Comparison of ENCODE assay signal across 9 mouse cellular contexts in genomic region chr2:5770708-5771241, GRCm38 (mm10). TPM values are rescaled to one million over a fixed set of nuclear protein-coding genes. Genes with fewer than 3 reads are reported as not detected.
DNase-seq lines count a peak whose midpoint lies in the region; ATAC-seq and TF ChIP-seq lines count a peak whose summit lies in the region.
"Had no signal": no experiment of that assay in that cellular context is flagged by ENCODE, and none has a peak within 500 bp of the region (broad histone marks: within the 10 kb centered on the region; RNA-seq: fewer than 3 reads in every experiment).

No protein-coding gene starts in this region.

- WGBS in heart, adult 2 months, result 25% methylated on average over 8 of the region's 8 CpGs
- 51% methylated on average over 8 of the region's 8 CpGs for WGBS in heart, embryonic 10.5 days
- 58% methylated on average over 8 of the region's 8 CpGs for WGBS in midbrain, embryonic 13.5 days

- intact Hi-C loops in heart, adult 2 months (cut with DNase I), result loop anchor here (1.0 to 5.0 kb wide), 3 partner anchors 319 to 688 kb away; no protein-coding TSS in a partner anchor
- intact Hi-C loops in gastrocnemius, postnatal 14 days (cut with DNase I; ENCODE audit: low total_unique reads), result loop anchor here (5.0 kb wide), 1 partner anchor 318 kb away; no protein-coding TSS in a partner anchor

- DNase-seq in heart, adult 2 months, result peak; percentile 19 to 45
- DNase-seq in heart, embryonic 10.5 days (ENCODE audit: low spot score), result no peak
- peak; percentile 62 for DNase-seq in ES-CJ7 (ENCODE audit: low read depth, low spot score)
- peak; percentile 55 to 58 for DNase-seq in cerebellum, adult 18-20 months
- peak; percentile 10 for DNase-seq in gastrocnemius, postnatal 14 days
- peak; percentile 44 to 58 for DNase-seq in left cerebral cortex, adult 18-20 months (ENCODE audit: low spot score in 2 of 2)
- no peak for DNase-seq in testis, postnatal 10 days (ENCODE audit: low spot score)

- no peaks in the 10 kb centered on the region for H3K79me2 ChIP-seq in heart, adult 2 months (replicated peaks; ENCODE audit: control insufficient read depth, insufficient read depth, low read length)

- no peak for TF ChIP-seq POLR2A in heart, adult 2 months (IDR thresholded peaks at IDR 0.05; ENCODE audit: insufficient read depth, low read depth, low read length)

- 0 out of 2 replicates have a peak, but pooled peaks have one; percentile 45 for ATAC-seq in midbrain, embryonic 13.5 days

- no peak for TF ChIP-seq EP300 in heart, adult 2 months (IDR thresholded peaks at IDR 0.05; ENCODE audit: insufficient read depth, low read depth, low read length)

- TF ChIP-seq CTCF in heart, adult 2 months (IDR thresholded peaks at IDR 0.05), result peak; percentile 78

- H3K9ac ChIP-seq in heart, adult 2 months (ENCODE audit: low read depth, low read length), result no peak overlapping the region
- no peak overlapping the region for H3K9ac ChIP-seq in midbrain, embryonic 13.5 days (replicated peaks)
- H3K9ac ChIP-seq: embryonic facial prominence, embryonic 13.5 days had no signal

- no peaks in the 10 kb centered on the region for H3K36me3 ChIP-seq in heart, adult 2 months (ENCODE audit: control insufficient read depth, insufficient read depth, low read length)
- H3K36me3 ChIP-seq in heart, embryonic 10.5 days, result no peaks in the 10 kb centered on the region
- no peaks in the 10 kb centered on the region for H3K36me3 ChIP-seq in midbrain, embryonic 13.5 days
- H3K36me3 ChIP-seq: embryonic facial prominence, embryonic 13.5 days had no signal

- H3K4me1 ChIP-seq in heart, adult 2 months (ENCODE audit: control insufficient read depth, insufficient read depth, low read length), result no peaks in the 10 kb centered on the region; the same call in 1 of the 2 replicates
- H3K4me1 ChIP-seq in heart, embryonic 10.5 days, result no peaks in the 10 kb centered on the region
- no peaks in the 10 kb centered on the region for H3K4me1 ChIP-seq in midbrain, embryonic 13.5 days (replicated peaks)
- H3K4me1 ChIP-seq: embryonic facial prominence, embryonic 13.5 days had no signal

- no peaks in the 10 kb centered on the region for H3K9me3 ChIP-seq in heart, embryonic 10.5 days
- no peaks in the 10 kb centered on the region for H3K9me3 ChIP-seq in midbrain, embryonic 13.5 days
- H3K9me3 ChIP-seq: embryonic facial prominence, embryonic 13.5 days had no signal

- no peak overlapping the region for H3K4me3 ChIP-seq in heart, adult 2 months
- H3K4me3 ChIP-seq in heart, embryonic 10.5 days, result no peak overlapping the region
- no peak overlapping the region for H3K4me3 ChIP-seq in midbrain, embryonic 13.5 days (replicated peaks)
- H3K4me3 ChIP-seq: embryonic facial prominence, embryonic 13.5 days had no signal

- H3K27ac ChIP-seq in heart, adult 2 months, result no peak overlapping the region
- H3K27ac ChIP-seq in heart, embryonic 10.5 days, result no peak overlapping the region
- no peak overlapping the region for H3K27ac ChIP-seq in midbrain, embryonic 13.5 days
- H3K27ac ChIP-seq: embryonic facial prominence, embryonic 13.5 days had no signal

- no peaks in the 10 kb centered on the region for H3K27me3 ChIP-seq in heart, adult 2 months (ENCODE audit: control insufficient read depth, insufficient read depth, low read length)
- no peaks in the 10 kb centered on the region for H3K27me3 ChIP-seq in heart, embryonic 10.5 days (ENCODE audit: insufficient read depth, poor library complexity, severe bottlenecking)
- no peaks in the 10 kb centered on the region for H3K27me3 ChIP-seq in midbrain, embryonic 13.5 days
- H3K27me3 ChIP-seq: embryonic facial prominence, embryonic 13.5 days had no signal

- H3K4me2 ChIP-seq in midbrain, embryonic 13.5 days (replicated peaks), result no peak overlapping the region
- H3K4me2 ChIP-seq: embryonic facial prominence, embryonic 13.5 days had no signal

RNA-seq across cellular contexts. Expression of gene Camk1d, which starts 56.5 kb away (rescaled TPM):
- 1 to 10 TPM; 4.3 to 4.9 TPM for total RNA-seq in heart, adult 2 months (2021)
- 2.5 and 3.3 TPM in 2 replicates for polyA plus RNA-seq in heart, adult 2 months (2012; rRNA removed)
- 0.75 and 1.1 TPM in 2 replicates for polyA plus RNA-seq in heart, embryonic 10.5 days (2016; fragmentation: Nextera tagmentation; extraction: Ambion mirVana)
- 1 to 10 TPM; 1.7 to 2.3 TPM for total RNA-seq in gastrocnemius, postnatal 14 days (2021)
- 100 to 1,000 TPM; 118 to 141 TPM for total RNA-seq in left cerebral cortex, adult 18-20 months (2021)
- 3.5 and 3.9 TPM in 2 replicates for polyA plus RNA-seq in midbrain, embryonic 13.5 days (2015; fragmentation: Nextera tagmentation; extraction: Ambion mirVana)

Comparison
In these comparisons a context has a peak if more than half of its experiments do, and no peak if none do; other contexts are left out.
1. DNase-seq: peak in heart, adult 2 months (2 of 2), ES-CJ7 (single experiment), cerebellum, adult 18-20 months (2 of 2), gastrocnemius, postnatal 14 days (single experiment) and left cerebral cortex, adult 18-20 months (2 of 2); none in heart, embryonic 10.5 days (single experiment) and testis, postnatal 10 days (single experiment).
2. RNA of gene Camk1d, which starts 56.5 kb away (total RNA-seq): 118 to 141 TPM in left cerebral cortex, adult 18-20 months; 4.3 to 4.9 TPM in heart, adult 2 months and 1.7 to 2.3 TPM in gastrocnemius, postnatal 14 days; every median in the first group is over 10 times any median in the second.